Mouse (Mus musculus) cerebellum, postnatal 25 days (tissue): Measurements from ENCODE around the gene Cpeb3.
A peak's percentile ranks its signal among the peaks of the same experiment; 100 is the strongest.
"Not testable (repeated sequence)": the region's sequence is repeated elsewhere in the genome, so short reads cannot be mapped to it uniquely, and the experiment has no call there.

ENCODE experiments used
- DNase-seq, 2 experiments: peaks; one replicate each; pipeline ENCODE4 v3.0.0; 2021; ENCODE audit warnings: mixed read lengths in 2 of 2

Gene Cpeb3

GRCm38 (mm10) chr19:37145401-37145800 lies 63.0 kb downstream of the Cpeb3 start:
- DNase-seq: no peak

GRCm38 (mm10) chr19:37141623-37142022 lies 66.8 kb downstream of the Cpeb3 start:
- no peak for DNase-seq

GRCm38 (mm10) chr19:37137133-37137532 lies 71.3 kb downstream of the Cpeb3 start:
- no peak for DNase-seq

DNA sequence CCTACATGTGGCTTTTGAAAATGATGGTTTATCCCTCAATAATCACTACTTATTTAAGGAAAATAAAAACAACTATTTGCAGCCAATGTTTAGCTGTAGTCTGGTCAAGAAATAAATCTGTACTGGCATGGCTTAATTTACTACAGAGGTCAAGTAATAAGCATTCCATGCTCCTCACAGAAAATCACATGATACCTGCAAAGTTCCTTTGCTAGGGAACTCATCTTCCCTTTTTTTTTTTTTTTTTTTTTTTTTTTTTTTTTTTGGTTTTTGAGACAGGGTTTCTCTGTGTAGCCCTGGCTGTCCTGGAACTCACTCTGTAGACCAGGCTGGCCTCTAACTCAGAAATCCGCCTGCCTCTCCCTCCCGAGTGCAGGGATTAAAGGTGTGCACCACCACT lies 72.9 kb downstream of the Cpeb3 start:
- DNase-seq: not testable (repeated sequence)

DNA sequence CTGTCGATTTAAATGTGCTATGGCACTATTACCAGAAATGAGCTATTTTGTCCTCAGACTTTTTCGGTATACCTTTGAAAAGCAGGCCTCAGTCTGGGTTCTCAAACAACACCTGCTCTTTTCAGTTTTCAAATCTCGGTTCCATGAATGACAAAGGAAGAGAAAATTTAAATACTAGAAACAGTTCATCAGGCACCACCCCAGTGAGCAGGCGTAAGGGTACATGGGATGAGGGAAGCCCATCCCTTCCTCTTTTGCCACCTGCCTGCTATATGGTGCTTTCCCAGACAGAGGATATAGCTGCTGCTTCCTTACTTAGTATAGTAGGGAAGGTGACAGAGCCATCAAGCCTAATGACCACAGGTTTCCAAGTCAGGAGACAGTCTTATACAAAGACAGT lies 74.7 kb downstream of the Cpeb3 start:
- DNase-seq: no peak

GRCm38 (mm10) chr19:37131660-37132059 lies 76.7 kb downstream of the Cpeb3 start:
- no peak for DNase-seq

- DNase-seq: no peak
These were observed 79.9 kb downstream of the Cpeb3 start for GRCm38 (mm10) chr19:37128461-37128860.

DNA sequence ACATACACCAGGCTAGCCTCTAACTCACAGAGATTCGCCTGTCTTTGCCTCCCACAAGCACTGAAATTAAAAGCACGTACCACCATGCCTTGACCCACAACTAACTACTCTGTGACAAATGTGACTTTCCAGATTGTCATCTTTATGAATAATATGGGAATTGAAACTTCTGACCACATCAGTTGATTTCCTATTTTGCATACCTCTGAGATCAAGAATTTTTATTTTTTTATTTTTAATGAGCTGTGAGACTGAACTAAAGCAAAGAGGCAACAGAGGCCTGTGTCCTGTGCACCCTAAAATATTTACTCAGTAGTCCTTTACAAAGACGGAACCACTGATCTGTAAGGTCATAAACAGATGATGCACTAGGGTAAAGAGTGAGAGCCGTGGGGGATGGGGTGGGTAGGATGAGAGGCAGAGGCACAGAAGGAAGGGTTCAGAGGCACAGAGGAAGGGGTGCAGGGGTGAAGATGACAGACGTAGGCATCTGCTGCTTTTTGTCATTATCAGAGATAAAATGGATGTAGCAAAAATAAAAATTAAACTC lies 81.3 kb downstream of the Cpeb3 start:
- DNase-seq: no peak

- no peak for DNase-seq
These were observed 83.4 kb downstream of the Cpeb3 start for GRCm38 (mm10) chr19:37124961-37125360.

DNA sequence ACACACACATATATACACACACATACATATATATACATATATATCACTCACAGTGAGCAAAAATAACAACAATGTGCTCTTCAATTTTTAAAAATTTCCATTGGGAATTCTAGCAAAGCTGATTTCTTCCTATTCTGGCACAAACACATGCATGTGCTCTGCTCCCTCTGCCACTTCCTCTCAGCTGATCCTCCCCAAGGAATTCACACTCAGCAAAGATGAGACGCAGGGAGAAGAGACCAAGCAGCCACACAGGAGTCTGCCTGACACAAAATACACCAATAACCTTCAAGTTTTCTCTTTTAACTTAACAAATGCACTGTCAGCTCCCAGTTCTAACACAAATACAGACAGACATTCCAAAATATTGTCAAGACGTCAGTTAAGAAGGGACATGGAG lies 89.1 kb downstream of the Cpeb3 start:
- no peak for DNase-seq

DNA sequence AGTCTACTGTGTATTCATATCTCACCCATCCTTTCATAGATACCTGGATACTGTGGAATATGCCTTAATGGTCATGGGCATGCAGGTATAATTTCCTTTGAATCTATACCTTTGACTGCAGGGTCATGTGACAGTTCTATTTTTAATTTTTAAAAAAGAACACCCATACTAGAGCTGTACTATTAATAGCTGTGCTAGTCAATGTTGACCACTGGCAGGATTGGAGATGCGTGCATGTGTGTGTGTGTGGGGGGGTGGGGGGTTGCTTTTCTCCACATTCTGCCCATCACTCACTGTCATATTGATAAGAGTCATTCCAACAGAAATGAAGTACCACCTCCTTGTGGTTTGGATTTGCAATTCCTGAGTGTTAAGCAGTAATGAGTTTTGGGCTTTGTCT lies 92.6 kb downstream of the Cpeb3 start:
- no peak for DNase-seq

DNA sequence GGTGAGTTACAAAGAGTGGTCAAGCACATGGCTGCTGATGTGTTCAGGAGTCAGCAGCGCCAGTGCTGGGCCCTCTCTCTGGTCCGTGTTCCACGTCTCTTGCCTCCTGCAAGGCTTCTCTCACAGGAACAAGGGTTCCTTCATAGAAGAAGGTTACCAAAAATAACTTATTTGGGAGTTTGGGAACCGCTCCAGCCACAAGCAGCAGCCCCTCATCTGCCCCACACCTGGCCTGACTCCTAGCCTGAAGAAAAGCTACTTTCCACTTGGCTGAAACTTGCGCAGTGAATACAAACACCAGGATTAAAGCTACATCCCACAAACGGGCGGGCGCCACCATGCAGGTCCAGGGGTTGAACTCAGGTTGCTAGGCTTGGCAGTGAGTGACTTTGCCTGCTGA lies 93.0 kb downstream of the Cpeb3 start:
- peak in 1 of 2 experiments; percentile 38 for DNase-seq

GRCm38 (mm10) chr19:37111831-37112230 lies 96.6 kb downstream of the Cpeb3 start:
- no peak for DNase-seq

GRCm38 (mm10) chr19:37110494-37110893 lies 97.9 kb downstream of the Cpeb3 start:
- DNase-seq: no peak

- no peak for DNase-seq
These were observed 98.5 kb downstream of the Cpeb3 start for GRCm38 (mm10) chr19:37109853-37110252.

DNA sequence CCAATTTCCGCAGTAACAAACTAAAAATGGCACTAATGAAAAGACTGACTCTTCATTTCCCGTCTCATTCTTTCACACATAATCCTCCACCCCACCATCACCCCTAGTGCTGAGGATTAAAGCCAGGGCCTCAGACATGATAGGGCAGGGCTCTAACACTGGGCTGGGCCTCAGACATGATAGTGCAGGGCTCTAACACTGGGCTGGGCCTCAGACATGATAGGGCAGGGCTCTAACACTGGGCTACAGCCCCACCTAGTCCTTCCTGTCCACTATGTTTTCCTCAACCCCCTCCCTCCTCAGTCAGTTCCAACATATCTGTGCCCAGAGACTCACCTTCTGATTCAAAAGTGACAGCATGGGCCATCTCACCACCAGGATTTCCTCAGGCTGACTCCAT lies 107.7 kb downstream of the Cpeb3 start:
- no peak for DNase-seq

DNA sequence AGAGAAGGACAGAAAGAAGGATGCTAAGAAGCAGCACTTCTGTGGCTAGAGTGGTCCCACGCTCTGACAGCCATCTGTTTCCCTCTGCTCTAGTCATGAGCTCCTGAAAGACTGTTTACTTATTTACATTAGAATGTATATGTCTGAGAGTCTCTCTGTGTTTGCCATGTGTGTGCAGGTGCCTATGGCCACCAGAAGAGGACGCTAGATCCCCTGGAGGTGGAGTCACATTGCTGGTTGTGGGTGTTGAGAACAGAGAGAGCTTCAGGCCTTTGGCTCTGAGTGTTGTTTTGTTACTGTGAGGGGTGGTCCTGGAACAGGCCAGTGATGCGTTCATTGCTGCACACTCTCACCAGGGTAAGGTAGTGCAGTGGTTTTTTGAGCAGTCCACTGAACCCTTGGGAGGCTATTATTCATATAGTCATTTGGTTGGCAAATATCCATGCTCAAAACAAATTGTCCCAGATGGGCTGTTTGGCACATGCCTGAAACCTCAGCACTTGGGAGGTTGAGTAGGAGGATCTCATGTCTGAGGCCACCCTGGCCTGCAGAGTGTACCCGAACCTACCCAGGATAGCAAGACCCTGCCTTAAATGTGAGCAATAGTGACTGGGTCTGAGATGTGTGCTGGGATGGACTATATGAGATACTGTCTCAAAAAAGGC lies 112.6 kb downstream of the Cpeb3 start:
- DNase-seq: no peak

DNA sequence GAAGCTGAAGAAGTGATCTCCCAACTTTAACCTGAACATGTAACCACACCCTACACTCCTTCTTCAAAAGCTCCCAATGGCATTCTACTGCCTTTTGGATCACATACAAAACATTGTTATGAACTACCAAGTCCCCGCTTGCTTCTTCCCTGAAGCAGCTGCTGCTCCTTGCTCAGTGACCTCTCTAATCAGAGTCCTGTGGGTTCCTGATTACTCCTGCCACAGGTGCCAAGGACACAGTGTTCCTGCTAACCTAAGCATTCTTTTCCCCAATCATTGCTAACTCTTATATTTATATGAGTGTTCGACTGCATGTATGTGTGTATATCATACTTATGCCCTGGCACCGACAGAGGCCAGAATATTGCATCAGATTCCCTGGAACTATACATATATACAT lies 115.2 kb downstream of the Cpeb3 start:
- DNase-seq: no peak

DNA sequence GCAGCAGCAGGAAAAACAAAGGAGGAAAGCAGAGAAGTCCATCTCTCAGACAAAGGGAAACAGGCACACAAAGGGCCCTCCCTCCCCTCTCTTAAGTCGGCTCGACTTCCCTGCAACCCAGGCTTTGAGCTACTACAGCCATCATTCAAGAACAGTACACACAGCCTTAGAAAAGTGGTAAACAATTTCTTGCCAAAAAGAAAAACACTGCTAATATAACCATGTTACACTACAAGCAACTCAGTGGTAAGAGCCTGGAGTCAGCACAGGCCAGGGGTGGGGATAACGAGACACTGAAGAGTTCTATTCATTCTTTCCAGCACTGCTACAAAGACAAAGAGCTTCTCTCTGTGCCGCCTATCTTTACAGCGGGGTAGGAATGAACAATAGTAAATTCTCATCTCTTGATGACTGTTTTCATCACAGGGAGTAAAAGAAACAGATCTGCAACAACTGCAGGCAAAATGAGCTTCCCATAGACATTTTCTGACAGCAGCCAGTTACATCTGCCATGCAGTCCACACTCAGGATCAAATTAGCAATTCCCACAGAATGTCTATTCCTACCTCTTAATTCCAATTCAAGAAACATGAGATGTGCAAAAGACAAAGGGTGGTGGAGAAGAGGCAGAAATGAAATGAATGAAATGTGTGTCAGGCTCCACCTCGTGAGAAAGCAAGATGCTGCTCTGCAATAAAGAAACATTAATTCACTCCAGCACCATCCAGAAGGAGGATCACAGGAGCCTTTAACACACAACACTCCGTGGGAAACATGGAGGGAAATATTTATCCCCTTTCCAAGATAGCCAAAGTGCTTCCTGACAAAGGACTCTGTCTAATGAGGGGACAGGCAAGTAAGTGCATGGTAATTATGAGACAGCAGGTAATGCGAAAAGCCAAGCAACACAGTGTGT lies 118.0 kb downstream of the Cpeb3 start:
- DNase-seq: no peak

- DNase-seq: no peak
These were observed 120.2 kb downstream of the Cpeb3 start for GRCm38 (mm10) chr19:37088043-37088748.

GRCm38 (mm10) chr19:37084546-37084945 lies 123.9 kb downstream of the Cpeb3 start:
- DNase-seq: peak in 1 of 2 experiments; percentile 46

DNA sequence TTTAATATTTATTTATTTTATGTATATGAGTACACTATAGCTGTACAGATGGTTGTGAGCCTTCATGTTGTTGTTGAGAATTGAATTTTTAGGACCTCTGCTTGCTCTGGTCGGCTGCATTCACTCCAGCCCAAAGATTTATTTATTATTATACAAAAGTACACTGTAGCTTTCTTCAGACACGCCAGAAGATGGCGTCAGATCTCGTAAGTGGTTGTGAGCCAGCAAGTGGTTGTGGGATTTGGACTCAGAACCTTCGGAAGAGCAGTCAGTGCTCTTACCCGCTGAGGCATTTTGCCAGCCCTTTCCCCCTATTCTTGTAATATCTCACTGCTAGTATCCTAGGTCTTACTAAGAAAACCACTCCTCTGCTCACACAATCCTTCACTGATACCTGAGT lies 126.9 kb downstream of the Cpeb3 start:
- DNase-seq: no peak

- peak; percentile 42 to 48 for DNase-seq
These were observed 129.2 kb downstream of the Cpeb3 start for GRCm38 (mm10) chr19:37079151-37079550.
